Mouse (Mus musculus): ENCODE data around the gene Tmem177. TPM values are rescaled to one million over a fixed set of nuclear protein-coding genes. Genes with fewer than 3 reads are reported as not detected.

Tmem177 gene
- total and polyA plus RNA-seq, 3 experiments, result 7.0 to 8.4 (median 7.2) TPM

DNA sequence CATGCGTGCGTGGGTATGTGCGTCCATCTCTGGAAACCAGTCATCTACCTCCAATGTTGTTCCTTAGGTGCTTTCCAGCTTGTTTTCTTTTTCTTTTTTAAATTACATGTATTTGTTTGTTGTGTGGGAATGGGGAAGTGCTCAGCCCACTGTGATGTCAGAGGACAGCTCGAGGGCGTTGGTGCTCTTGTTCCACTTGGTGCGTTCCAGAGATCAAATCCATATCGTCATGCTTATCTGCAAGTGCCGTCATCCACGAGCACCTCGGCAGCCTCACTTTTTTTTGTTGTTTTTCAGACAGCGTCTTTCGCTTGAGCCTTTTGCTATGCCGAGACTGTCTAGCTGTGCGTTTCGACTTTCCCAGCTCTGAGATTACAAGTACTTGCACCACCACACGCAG is 23.7 kb downstream of the Tmem177 start:
- no peak overlapping the region for H3K9ac ChIP-seq (ENCODE audit: insufficient read depth, low read depth)
- no peaks in the 10 kb centered on the region for H3K27me3 ChIP-seq (replicated peaks)
- H3K27ac ChIP-seq (ENCODE audit: insufficient read depth, low read depth), result no peak overlapping the region
- H3K36me3 ChIP-seq (replicated peaks in 1 of 2; ENCODE audit: control insufficient read depth in 1 of 2, insufficient read depth in 1 of 2, low read length in 1 of 2), result no peaks in the 10 kb centered on the region
- in situ Hi-C loops (cut with MboI; ENCODE audit: low pct_ligation_motif_present, low pct_unique_long_range_greater_than_20kb, low sequenced_read_pairs), result no loop called here
- dilution Hi-C loops (cut with MboI; ENCODE audit: extremely low pct_ligation_motif_present, extremely low pct_unique_long_range_greater_than_20kb, low sequenced_read_pairs), result no loop called here
- no peak overlapping the region for H3K4me3 ChIP-seq (replicated peaks in 1 of 3; ENCODE audit: low read depth in 2 of 3, low read length in 2 of 3, poor library complexity in 1 of 3)
- no peak overlapping the region for H3K4me2 ChIP-seq (ENCODE audit: insufficient read depth, low read depth, poor library complexity, severe bottlenecking)
- no peak for TF ChIP-seq GABPA (IDR thresholded peaks at IDR 0.05; ENCODE audit: insufficient replicate concordance, low read depth, low read length)
- TF ChIP-seq ZKSCAN1 (IDR thresholded peaks at IDR 0.05; ENCODE audit: borderline replicate concordance, low read depth, low read length), result no peak
- TF ChIP-seq NELFE (IDR thresholded peaks at IDR 0.05; ENCODE audit: low read depth, low read length), result no peak
- TF ChIP-seq CHD1 (IDR thresholded peaks at IDR 0.05; ENCODE audit: low read depth, low read length), result no peak
- no peak for TF ChIP-seq MYC (IDR thresholded peaks at IDR 0.05; ENCODE audit: low read depth, low read length)
- no peak for TF ChIP-seq JUND (conservative IDR thresholded peaks at IDR 0.05; ENCODE audit: low read depth, low read length)
- no peak for TF ChIP-seq ETS1 (conservative IDR thresholded peaks at IDR 0.05; ENCODE audit: low read depth, low read length)
- no peak for TF ChIP-seq MEF2A (IDR thresholded peaks at IDR 0.05; ENCODE audit: borderline replicate concordance, low read depth, low read length)
- no peak for TF ChIP-seq USF1 (IDR thresholded peaks at IDR 0.05; ENCODE audit: low read depth, low read length)
- no peak for TF ChIP-seq JUN (IDR thresholded peaks at IDR 0.05; ENCODE audit: insufficient read depth, low read depth, low read length)
- TF ChIP-seq MAFK (IDR thresholded peaks at IDR 0.05; ENCODE audit: insufficient replicate concordance, low read length), result no peak
- TF ChIP-seq RCOR1 (conservative IDR thresholded peaks at IDR 0.05; ENCODE audit: low read depth, low read length), result no peak
- no peak for TF ChIP-seq PAX5 (IDR thresholded peaks at IDR 0.05; ENCODE audit: low read length)
- no peak for TF ChIP-seq CTCF (conservative IDR thresholded peaks at IDR 0.05 in 1 of 2, IDR thresholded peaks at IDR 0.05 in 1 of 2; ENCODE audit: low read depth in 2 of 2, low read length in 2 of 2)
- H3K4me1 ChIP-seq (ENCODE audit: control insufficient read depth in 1 of 2, insufficient read depth in 2 of 2), result peaks cover 2 to 16% of the 10 kb centered on the region in 2 experiments; a peak in 3 of 4 replicates
- H3K9me3 ChIP-seq (replicated peaks; ENCODE audit: low read length), result no peaks in the 10 kb centered on the region
- no peak for DNase-seq (ENCODE audit: extremely low read depth)
- H3K79me2 ChIP-seq (replicated peaks; ENCODE audit: control insufficient read depth, extremely low read depth, insufficient read depth, poor library complexity, severe bottlenecking), result no peaks in the 10 kb centered on the region

DNA sequence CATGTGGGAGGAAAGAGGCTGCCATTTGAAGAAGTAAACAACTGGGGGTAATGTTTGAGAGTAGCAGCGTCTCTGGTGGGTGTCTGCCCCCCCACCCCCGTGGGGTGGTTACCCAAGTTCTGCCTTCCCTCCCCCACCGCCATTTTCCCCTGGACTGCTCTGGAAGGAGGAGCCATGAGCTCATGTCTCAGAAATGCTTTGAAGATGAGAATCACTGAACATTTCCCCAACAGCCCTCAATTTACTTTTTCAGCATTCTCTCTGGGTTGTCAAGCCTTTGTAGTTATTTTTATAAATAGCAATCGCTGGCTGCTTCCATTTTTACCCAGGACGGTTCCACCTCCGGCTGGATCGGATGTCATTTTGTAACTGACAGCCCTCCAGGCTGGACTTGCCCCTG is 26.7 kb downstream of the Tmem177 start:
- no peak for DNase-seq (ENCODE audit: extremely low read depth)
- H3K27me3 ChIP-seq (replicated peaks), result no peaks in the 10 kb centered on the region
- no peak overlapping the region for H3K4me2 ChIP-seq (ENCODE audit: insufficient read depth, low read depth, poor library complexity, severe bottlenecking)
- H3K9ac ChIP-seq (ENCODE audit: insufficient read depth, low read depth), result no peak overlapping the region
- no peak overlapping the region for H3K27ac ChIP-seq (ENCODE audit: insufficient read depth, low read depth)
- H3K36me3 ChIP-seq (replicated peaks in 1 of 2; ENCODE audit: control insufficient read depth in 1 of 2, insufficient read depth in 1 of 2, low read length in 1 of 2), result no peaks in the 10 kb centered on the region
- in situ Hi-C loops (cut with MboI; ENCODE audit: low pct_ligation_motif_present, low pct_unique_long_range_greater_than_20kb, low sequenced_read_pairs), result no loop called here
- peaks cover 0 to 2% of the 10 kb centered on the region in 2 experiments; a peak in 1 of 4 replicates for H3K4me1 ChIP-seq (ENCODE audit: control insufficient read depth in 1 of 2, insufficient read depth in 2 of 2)
- H3K9me3 ChIP-seq (replicated peaks; ENCODE audit: low read length), result no peaks in the 10 kb centered on the region
- dilution Hi-C loops (cut with MboI; ENCODE audit: extremely low pct_ligation_motif_present, extremely low pct_unique_long_range_greater_than_20kb, low sequenced_read_pairs), result no loop called here
- no peak overlapping the region for H3K4me3 ChIP-seq (replicated peaks in 1 of 3; ENCODE audit: low read depth in 2 of 3, low read length in 2 of 3, poor library complexity in 1 of 3)
- no peak for TF ChIP-seq CTCF (conservative IDR thresholded peaks at IDR 0.05 in 1 of 2, IDR thresholded peaks at IDR 0.05 in 1 of 2; ENCODE audit: low read depth in 2 of 2, low read length in 2 of 2)
- TF ChIP-seq MAFK (IDR thresholded peaks at IDR 0.05; ENCODE audit: insufficient replicate concordance, low read length), result no peak
- TF ChIP-seq CHD1 (IDR thresholded peaks at IDR 0.05; ENCODE audit: low read depth, low read length), result no peak
- no peak for TF ChIP-seq MYC (IDR thresholded peaks at IDR 0.05; ENCODE audit: low read depth, low read length)
- TF ChIP-seq SMC3 (IDR thresholded peaks at IDR 0.05; ENCODE audit: low read depth, low read length), result no peak
- no peak for TF ChIP-seq HCFC1 (IDR thresholded peaks at IDR 0.05; ENCODE audit: low read depth, low read length)
- TF ChIP-seq IRF4 (IDR thresholded peaks at IDR 0.05; ENCODE audit: low read depth, low read length), result no peak
- no peak for TF ChIP-seq NELFE (IDR thresholded peaks at IDR 0.05; ENCODE audit: low read depth, low read length)
- TF ChIP-seq MEF2A (IDR thresholded peaks at IDR 0.05; ENCODE audit: borderline replicate concordance, low read depth, low read length), result no peak
- no peak for TF ChIP-seq ELF1 (IDR thresholded peaks at IDR 0.05; ENCODE audit: low read depth, low read length)
- TF ChIP-seq ZKSCAN1 (IDR thresholded peaks at IDR 0.05; ENCODE audit: borderline replicate concordance, low read depth, low read length), result no peak
- no peaks in the 10 kb centered on the region for H3K79me2 ChIP-seq (replicated peaks; ENCODE audit: control insufficient read depth, extremely low read depth, insufficient read depth, poor library complexity, severe bottlenecking)

All from CH12.LX (cell line).